Mouse (Mus musculus): ENCODE data around the gene Creb3l1.

Gene Creb3l1

GRCm38 (mm10) chr2:92029387-92030133, 5.3 kb upstream of the Creb3l1 start:
- DNase-seq: no peak

GRCm38 (mm10) chr2:92027811-92028590, 3.7 kb upstream of the Creb3l1 start:
- DNase-seq: no peak

DNA sequence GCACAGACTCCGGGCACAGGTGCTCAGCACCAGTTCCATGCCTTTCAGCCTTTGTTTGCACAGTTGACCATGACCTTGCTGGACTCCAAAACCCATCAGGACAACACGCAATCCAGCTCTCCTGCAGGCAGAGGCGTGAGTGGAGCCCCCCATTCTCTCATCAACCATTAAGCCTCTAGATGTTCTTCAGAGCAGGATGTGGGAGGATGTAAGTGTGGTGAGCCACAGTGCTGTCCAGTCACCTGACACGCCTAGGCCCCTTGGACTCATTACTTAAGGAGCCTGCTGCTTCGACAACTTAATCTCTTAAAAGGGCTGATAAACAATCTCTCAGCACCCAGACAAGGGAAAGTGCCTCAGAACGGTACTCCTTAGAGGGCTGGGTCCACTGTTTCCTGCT, 1.7 kb upstream of the Creb3l1 start:
- DNase-seq: no peak

- no peak for DNase-seq
These were observed 900 bp upstream of the Creb3l1 start for GRCm38 (mm10) chr2:92025202-92025601.

DNA sequence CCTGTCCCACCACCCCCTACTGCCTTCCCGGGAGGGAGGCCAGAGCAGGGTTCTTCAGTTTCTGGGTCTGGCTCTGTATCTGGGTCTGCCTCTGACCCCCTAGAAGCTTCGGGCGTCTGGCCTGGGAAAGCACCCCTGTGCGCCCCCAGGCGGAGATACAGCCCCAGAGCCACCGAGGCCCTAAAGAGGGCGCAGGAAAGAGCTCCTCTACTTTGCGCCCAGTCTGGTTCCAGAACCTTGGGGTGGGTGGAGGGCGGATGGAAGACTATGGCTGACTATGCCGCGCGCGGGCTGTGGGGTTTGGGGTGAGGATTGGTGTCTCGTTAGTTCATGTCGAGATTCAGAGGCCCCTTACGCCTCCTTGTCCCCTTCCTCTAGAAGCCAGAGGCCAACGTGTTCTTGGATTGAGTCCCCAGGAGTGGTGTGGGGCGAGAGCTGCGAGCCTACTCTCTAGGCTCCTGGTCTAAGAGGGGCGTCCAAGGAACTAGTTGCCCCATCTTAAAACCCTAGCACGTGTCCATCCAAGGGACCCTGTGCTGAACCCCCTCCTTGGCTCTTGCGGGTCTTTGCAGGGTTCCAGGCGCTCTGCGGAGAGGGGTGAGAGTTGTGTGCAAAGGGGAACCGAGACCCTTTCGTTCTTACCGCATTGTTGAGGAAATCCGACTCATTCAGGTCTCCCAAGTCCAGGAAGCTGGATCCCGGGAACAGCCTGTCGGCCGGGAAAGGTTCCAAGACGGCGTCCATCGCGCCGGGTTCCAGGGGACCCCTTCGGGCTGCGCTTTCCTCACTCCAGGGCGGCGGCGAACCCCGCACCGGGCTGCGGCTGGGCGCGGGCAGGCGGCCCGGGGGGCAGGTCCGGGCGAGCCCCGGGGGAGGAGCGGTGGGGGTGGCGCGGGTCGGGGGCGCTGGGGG, 684 bp downstream of the Creb3l1 start:
- DNase-seq: peak; percentile 31

DNA sequence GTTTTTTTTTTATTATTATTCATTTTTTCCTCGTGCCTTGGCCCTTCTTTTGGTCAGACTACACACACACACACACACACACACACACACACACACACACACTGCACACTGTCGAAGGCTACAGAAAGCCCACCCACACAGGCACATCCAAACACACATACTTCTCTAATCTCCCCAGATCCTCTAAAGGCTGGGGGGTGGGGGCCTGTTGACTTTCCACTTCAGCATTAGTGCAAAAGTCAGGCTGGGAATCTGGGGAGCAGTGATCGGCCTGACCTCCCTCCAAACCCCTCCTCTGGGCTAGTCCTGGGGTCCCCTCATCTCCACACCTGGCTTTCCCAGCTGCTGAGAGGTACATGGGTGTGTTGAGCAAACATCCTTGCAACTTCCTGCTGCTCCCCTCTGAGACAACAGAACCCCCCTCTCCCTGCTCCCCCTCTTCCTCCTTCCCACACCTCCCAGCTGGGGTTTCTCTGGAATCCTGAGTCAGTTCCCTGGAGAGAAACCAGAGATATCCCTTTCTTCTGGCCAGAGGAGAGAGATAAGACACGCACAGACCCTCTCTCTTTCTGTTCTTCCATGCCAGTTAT, 3.5 kb downstream of the Creb3l1 start:
- no peak for DNase-seq

GRCm38 (mm10) chr2:92017440-92017839, 6.9 kb downstream of the Creb3l1 start:
- DNase-seq: no peak

GRCm38 (mm10) chr2:92016981-92017380, 7.3 kb downstream of the Creb3l1 start:
- peak; percentile 34 for DNase-seq

DNA sequence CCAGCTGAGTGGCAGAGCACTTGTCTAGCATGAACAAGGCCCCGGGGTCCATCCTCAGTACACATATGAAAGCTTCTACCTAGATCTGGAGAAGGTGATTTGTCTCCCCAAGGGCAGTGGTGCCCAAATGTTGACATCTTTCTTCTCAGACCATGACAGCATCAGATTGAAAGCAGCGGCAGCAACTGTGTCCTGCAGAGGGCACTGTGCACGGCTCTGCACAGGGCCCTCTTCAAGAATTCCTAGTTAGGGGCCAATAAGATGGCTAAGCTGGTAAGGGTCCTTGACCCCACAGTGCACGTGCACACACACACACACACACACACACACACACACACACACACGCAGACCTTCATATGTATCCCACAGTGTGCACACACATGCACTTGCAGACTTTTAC, 9.4 kb downstream of the Creb3l1 start:
- DNase-seq: no peak

DNA sequence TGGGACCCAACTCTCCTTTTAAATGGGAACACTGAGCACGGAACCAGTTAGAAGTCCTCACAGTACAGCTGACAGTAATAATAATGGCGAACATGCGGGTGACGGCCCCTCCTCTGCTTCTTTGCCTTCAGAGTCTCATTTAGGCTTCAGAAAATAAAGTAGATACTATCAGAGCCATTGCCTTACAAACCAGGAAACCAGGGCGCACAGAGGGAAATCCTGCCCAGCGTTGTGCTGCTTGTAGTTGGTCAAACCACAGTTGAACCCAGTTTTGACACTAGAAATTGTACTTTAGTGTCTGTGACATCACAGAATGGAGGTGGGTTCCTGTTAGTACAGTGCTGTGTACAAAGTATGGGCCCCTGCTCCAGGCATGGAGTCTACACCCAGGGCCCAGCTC, 10.1 kb downstream of the Creb3l1 start:
- no peak for DNase-seq

DNA sequence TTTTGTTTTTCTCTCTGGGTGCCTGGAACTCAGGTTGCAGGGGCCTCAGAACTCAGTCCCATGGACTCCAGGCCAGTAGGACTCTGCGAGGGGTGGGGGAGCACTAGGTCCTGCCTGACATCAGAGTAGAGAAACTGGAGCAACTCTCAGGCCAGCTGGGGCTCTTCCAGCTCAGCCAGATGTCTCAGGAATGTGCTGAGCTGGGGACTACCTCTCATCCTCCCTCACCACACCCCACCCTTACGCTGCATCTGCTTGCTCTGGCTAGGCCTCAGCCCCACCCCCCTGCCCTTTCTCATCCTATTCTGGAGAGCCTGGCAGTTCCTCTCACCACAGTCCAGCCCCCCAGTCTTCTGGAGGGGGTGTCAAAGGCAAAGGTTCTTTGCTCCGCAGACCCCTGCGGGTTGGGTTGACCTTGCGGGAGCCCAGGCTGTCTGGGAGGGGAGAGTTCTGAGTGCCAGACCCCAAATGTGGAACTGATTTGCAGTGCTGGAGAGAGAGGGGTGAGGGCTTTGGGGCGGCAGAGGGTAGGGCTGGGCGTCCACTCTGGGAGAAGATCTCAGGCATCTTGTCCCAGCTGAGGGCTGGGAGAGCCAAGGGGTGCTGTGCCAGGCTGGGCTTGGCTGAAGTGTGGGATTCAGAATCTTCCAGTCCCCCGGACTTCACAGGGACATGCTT, 11.4 kb downstream of the Creb3l1 start:
- DNase-seq: no peak

DNA sequence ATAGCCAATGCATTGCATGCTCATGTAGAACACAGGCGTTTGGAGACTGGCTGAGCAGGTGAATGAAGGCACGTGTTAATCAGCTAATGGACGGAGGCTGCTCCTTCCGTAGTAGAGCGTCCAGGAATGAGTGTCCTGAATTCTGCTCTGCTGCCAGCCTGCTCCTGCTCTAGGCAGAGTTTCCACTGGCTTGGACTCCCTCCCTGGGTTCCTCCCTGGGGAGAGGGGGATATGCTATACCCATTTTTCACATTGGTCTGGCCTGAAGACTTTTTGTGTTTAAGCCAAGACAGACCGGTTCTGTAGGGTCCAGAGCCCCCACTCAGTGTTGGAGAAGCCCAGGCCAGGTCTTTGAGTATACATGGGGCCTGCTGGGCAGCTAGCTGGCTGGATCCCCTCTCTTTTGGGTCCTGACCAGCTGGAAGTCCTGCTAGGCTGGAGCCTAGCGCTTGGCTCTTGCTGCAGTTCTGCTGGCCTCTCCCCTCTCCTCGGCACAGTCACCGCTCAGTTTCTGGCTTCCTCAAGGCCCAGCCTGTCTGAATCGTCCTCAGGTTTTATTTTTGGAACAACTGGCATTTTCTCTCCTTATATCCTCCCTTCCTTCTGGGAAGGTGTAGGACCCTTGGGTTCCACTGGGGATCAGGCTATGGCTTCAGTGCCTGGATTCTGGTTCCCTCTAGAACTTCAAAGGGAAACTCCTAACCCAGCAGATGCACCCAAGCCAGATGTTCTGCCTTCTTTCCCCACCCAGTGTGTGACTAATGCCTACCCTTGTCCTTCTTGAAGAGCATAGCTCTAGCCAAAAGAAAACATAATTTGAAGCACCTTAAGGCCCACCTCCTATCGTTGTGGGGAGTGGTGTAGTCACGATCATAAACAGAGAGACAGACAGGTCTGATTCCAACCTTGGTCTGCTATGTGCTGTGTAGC, 12.6 kb downstream of the Creb3l1 start:
- DNase-seq: no peak

DNA sequence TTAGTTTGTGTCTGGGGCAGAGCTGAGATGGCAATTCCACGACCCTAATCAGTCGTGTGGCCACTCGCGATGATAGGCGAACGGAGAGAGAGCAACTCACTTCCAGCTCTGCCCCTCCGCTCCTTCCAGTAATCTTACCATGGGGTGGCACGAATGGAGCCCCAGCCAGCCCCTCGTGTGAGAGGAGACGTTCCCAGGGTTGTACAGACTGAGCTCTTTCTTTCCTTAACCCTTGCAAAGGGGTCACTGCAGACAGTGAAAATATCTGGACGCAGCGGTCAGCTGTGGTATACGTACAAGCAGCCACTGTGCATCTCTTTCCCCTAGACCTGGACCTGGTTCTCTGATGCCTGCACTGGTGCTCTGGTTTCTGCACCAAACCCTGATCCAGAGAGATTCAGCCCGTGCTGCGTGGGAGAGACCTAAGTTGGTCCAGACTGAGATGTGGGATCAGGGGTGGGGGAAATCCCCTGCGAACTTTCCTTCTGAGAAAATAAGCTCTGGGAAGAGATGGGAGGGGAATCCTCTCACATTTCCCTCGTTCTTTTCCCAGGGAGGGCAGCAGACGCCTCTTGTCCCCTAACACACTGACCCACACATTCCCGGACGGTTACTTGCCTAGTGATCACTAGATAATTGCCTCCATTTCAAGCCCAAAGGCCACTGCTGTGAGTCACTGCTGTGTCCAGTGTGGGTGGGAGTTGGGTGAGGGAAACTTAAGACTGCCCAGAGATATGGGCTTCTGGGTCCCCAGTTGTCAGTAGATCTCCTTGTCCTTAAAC, 15.5 kb downstream of the Creb3l1 start:
- no peak for DNase-seq

GRCm38 (mm10) chr2:92007933-92008622, 16.2 kb downstream of the Creb3l1 start:
- DNase-seq: peak; percentile 95

- DNase-seq: peak; percentile 71
These were observed 17.1 kb downstream of the Creb3l1 start for GRCm38 (mm10) chr2:92006983-92007921.

- DNase-seq: no peak
These were observed 17.8 kb downstream of the Creb3l1 start for GRCm38 (mm10) chr2:92006491-92006890.

DNA sequence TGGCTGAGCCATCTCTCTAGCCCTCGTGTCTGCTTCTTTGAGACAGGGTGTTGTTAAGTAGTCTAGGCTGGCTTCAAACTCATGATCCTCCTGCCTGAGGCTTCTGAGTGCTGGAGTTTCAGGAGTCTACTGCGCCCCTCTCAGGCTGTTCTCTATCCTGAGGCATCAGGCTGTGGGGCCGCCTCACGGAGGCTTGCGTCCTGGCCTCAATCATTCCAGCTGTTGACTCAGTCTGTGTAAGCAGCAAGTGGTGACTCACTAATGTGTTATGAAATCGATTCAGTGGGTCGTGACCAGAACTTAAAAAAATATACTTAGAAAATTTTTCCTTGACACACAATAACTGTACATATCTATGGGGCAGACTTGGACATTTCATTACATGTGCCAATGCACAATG, 19.7 kb downstream of the Creb3l1 start:
- no peak for DNase-seq

- DNase-seq: no peak
These were observed 26.2 kb downstream of the Creb3l1 start for GRCm38 (mm10) chr2:91997905-91998608.

Data from right cerebral cortex, postnatal 14 days (tissue).